Mouse (Mus musculus) liver, embryonic 12.5 days (tissue): ENCODE measurements around the gene Ola1. TPM values are rescaled to one million over a fixed set of nuclear protein-coding genes. Genes with fewer than 3 reads are reported as not detected.
A peak's percentile ranks its signal among the peaks of the same experiment; 100 is the strongest.

Experiments
- ATAC-seq: fragments of 200-750 bp; cut with Nextera tagmentation; 2 replicates; pipeline ENCODE4 v1.8.0; 2017; ENCODE audit warnings: moderate number of reproducible peaks, mild to moderate bottlenecking, moderate library complexity
- H3K27ac ChIP-seq: fragments of 300-500 bp; sonication (generic); 2 replicates; pipeline ENCODE4 v1.5.1; 2016; ENCODE audit warnings: mild to moderate bottlenecking
- H3K27me3 ChIP-seq: fragments of 300-500 bp; sonication (generic); replicated peaks from 2 replicates; pipeline ENCODE4 v1.6.1; 2016; ENCODE audit warnings: mild to moderate bottlenecking, moderate library complexity
- H3K36me3 ChIP-seq: fragments of 300-500 bp; sonication (generic); 2 replicates; pipeline ENCODE4 v1.6.1; 2016; ENCODE audit warnings: mild to moderate bottlenecking, moderate library complexity
- H3K4me1 ChIP-seq: fragments of 300-500 bp; sonication (generic); 2 replicates; pipeline ENCODE4 v1.6.1; 2016
- H3K4me2 ChIP-seq: fragments of 300-500 bp; sonication (generic); 2 replicates; pipeline ENCODE4 v1.6.1; 2016; ENCODE audit warnings: mild to moderate bottlenecking, moderate library complexity
- H3K4me3 ChIP-seq: fragments of 300-500 bp; sonication (generic); 2 replicates; pipeline ENCODE4 v1.5.1; 2016; ENCODE audit warnings: mild to moderate bottlenecking, moderate library complexity
- H3K9ac ChIP-seq: fragments of 300-500 bp; sonication (generic); 2 replicates; pipeline ENCODE4 v1.6.1; 2016; ENCODE audit warnings: mild to moderate bottlenecking, moderate library complexity
- H3K9me3 ChIP-seq: fragments of 300-500 bp; sonication (generic); replicated peaks from 2 replicates; pipeline ENCODE4 v1.6.1; 2016; ENCODE audit warnings: mild to moderate bottlenecking, moderate library complexity
- WGBS: fragments of 180-500 bp; shearing (Covaris S2); methylation state at CpG from one replicate; pipeline ENCODE4 v1.1.7; 2016; ENCODE audit not compliant: insufficient replicate concordance; 5-methylcytosine and 5-hydroxymethylcytosine counted together
- polyA plus RNA-seq: library from polyadenylated mRNA; unstranded; fragments of >200 nt; fragmentation: Nextera tagmentation; extraction: Ambion mirVana; gene quantifications from 2 replicates; pipeline ENCODE4 v1.2.1, GENCODE M21; 2016

The Ola1 gene
- polyA plus RNA-seq, 1 experiment from 2014 or later, result 72.7 TPM

GRCm38 (mm10) chr2:73142832-73143470 lies 75.8 kb downstream of the Ola1 start:
- 71% methylated on average over 7 of the region's 7 CpGs for WGBS
- H3K36me3 ChIP-seq, result peaks cover 11% of the 10 kb centered on the region
- no peak overlapping the region for H3K27ac ChIP-seq
- H3K9me3 ChIP-seq, result no peaks in the 10 kb centered on the region
- no peak overlapping the region for H3K4me2 ChIP-seq
- no peaks in the 10 kb centered on the region for H3K27me3 ChIP-seq
- no peak for ATAC-seq
- no peak overlapping the region for H3K9ac ChIP-seq
- H3K4me3 ChIP-seq, result no peak overlapping the region
- no peaks in the 10 kb centered on the region for H3K4me1 ChIP-seq

- peak; percentile 76 for ATAC-seq
- H3K9me3 ChIP-seq, result no peaks in the 10 kb centered on the region
- H3K27ac ChIP-seq, result no peak overlapping the region
- peaks cover 10% of the 10 kb centered on the region for H3K4me1 ChIP-seq
- H3K27me3 ChIP-seq, result no peaks in the 10 kb centered on the region
- H3K4me2 ChIP-seq, result no peak overlapping the region
- no peak overlapping the region for H3K4me3 ChIP-seq
- 73% methylated on average over 2 of the region's 2 CpGs for WGBS
- H3K9ac ChIP-seq, result no peak overlapping the region
- H3K36me3 ChIP-seq, result peaks cover 9% of the 10 kb centered on the region; the same call in 1 of the 2 replicates
Measured at GRCm38 (mm10) chr2:73132897-73133296, 85.8 kb downstream of the Ola1 start.

DNA sequence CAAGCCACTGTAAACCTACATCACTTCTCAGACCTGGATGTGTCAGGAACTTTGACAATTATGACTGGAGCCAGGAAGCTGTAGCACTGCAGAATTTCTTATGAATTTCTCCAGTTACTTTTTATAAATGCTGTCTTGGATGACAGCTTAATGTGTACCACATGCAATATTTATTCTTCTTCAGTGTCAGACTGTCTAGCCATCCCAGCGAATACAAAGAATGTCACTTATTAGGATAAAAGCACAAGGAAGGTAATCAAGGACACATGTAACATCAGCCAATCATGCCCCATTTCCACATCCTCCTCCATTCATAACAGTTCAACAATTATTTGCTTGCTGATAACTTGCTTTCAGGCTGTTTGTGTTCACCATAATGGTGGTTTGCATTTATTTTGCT lies 91.0 kb downstream of the Ola1 start:
- Histone ChIP-seq H3K27me3 (no peaks in the 10 kb centered on the region), H3K27ac (no peak overlapping the region), H3K4me3 (no peak overlapping the region), H3K9me3 (no peaks in the 10 kb centered on the region), H3K9ac (no peak overlapping the region), H3K4me2 (no peak overlapping the region), H3K4me1 (peaks cover under 1% of the 10 kb centered on the region), H3K36me3 (peaks cover 3% of the 10 kb centered on the region; the same call in 1 of the 2 replicates)
- 80% methylated on average over 1 of the region's 1 CpGs for WGBS
- ATAC-seq, result no peak

GRCm38 (mm10) chr2:73118781-73119180 lies 99.9 kb downstream of the Ola1 start:
- ATAC-seq, result no peak
- Histone ChIP-seq H3K4me3 (no peak overlapping the region), H3K9ac (no peak overlapping the region), H3K27me3 (no peaks in the 10 kb centered on the region), H3K9me3 (no peaks in the 10 kb centered on the region), H3K4me1 (no peaks in the 10 kb centered on the region), H3K36me3 (no peaks in the 10 kb centered on the region), H3K4me2 (no peak overlapping the region), H3K27ac (no peak overlapping the region)
- WGBS, result 81% methylated on average over 2 of the region's 2 CpGs

DNA sequence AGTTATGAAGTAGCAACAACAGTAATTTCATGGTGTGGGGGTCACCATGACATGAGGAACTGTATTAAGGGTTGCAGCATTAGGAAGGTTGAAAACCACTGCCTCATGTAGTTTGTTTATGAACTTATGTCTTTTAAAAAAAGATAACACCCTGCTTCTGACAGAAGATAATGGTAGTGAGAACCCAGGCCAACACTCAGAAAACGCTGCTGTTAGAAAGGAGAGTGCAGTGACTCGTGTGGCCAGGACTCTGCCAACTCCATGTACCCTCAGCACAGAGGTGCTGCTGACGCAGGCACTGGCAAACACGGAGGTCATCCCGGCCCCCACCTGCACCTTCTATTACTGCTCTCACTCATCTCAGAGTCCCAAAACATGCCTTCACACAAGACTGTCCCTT lies 111.6 kb downstream of the Ola1 start:
- Histone ChIP-seq H3K27ac (no peak overlapping the region), H3K4me2 (no peak overlapping the region), H3K27me3 (no peaks in the 10 kb centered on the region), H3K4me1 (peaks cover 5% of the 10 kb centered on the region), H3K9me3 (no peaks in the 10 kb centered on the region), H3K4me3 (no peak overlapping the region), H3K36me3 (no peaks in the 10 kb centered on the region), H3K9ac (no peak overlapping the region)
- WGBS, result 80% methylated on average over 5 of the region's 5 CpGs
- 0 out of 2 replicates have a peak, but pooled peaks have one; percentile 18 for ATAC-seq

DNA sequence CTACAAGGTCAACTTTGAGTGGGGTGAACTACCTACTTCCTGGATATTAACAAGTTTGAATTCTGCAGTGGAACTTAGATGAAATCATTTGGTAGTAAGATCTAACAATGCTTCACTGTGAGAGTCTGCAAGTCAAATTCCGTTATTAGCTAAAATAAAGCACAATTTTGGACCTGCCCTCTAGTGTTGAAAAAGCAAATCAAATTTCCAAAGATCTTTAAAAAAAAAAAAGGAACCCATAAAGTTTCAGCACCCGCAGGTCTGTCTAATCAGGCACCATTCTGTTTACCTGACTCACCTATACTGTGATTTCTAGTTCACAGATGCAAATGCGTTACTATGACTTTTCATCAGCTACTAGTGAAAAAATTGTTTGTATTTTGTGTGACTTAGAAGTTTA lies 122.2 kb downstream of the Ola1 start:
- no peaks in the 10 kb centered on the region for H3K27me3 ChIP-seq
- H3K4me2 ChIP-seq, result no peak overlapping the region
- H3K9ac ChIP-seq, result no peak overlapping the region
- no peak for ATAC-seq
- no peak overlapping the region for H3K27ac ChIP-seq
- H3K9me3 ChIP-seq, result no peaks in the 10 kb centered on the region
- H3K4me1 ChIP-seq, result peaks cover 35% of the 10 kb centered on the region
- H3K4me3 ChIP-seq, result no peak overlapping the region
- peaks cover 12% of the 10 kb centered on the region; the same call in 1 of the 2 replicates for H3K36me3 ChIP-seq
- 87% methylated on average over 3 of the region's 3 CpGs for WGBS

- Histone ChIP-seq H3K9me3 (no peaks in the 10 kb centered on the region), H3K27me3 (no peaks in the 10 kb centered on the region), H3K4me3 (no peak overlapping the region), H3K4me2 (no peak overlapping the region), H3K9ac (no peak overlapping the region), H3K27ac (peak overlapping the region; percentile 4; the same call in 1 of the 2 replicates), H3K36me3 (peaks cover 12% of the 10 kb centered on the region; the same call in 1 of the 2 replicates), H3K4me1 (peaks cover 46% of the 10 kb centered on the region)
- no peak for ATAC-seq
- WGBS, result 72% methylated on average over 2 of the region's 2 CpGs
Measured at GRCm38 (mm10) chr2:73095300-73095699, 123.4 kb downstream of the Ola1 start.

- WGBS, result 43% methylated on average over 6 of the region's 6 CpGs
- no peaks in the 10 kb centered on the region for H3K9me3 ChIP-seq
- H3K4me3 ChIP-seq, result no peak overlapping the region
- H3K27ac ChIP-seq, result peak overlapping the region; percentile 96
- H3K27me3 ChIP-seq, result no peaks in the 10 kb centered on the region
- H3K4me1 ChIP-seq, result peaks cover 58% of the 10 kb centered on the region
- H3K36me3 ChIP-seq, result peaks cover 12% of the 10 kb centered on the region; the same call in 1 of the 2 replicates
- ATAC-seq, result peak; percentile 99
- peak overlapping the region; percentile 54 for H3K4me2 ChIP-seq
- H3K9ac ChIP-seq, result peak overlapping the region; percentile 43; the same call in 1 of the 2 replicates
Measured at GRCm38 (mm10) chr2:73093032-73093431, 125.7 kb downstream of the Ola1 start.

DNA sequence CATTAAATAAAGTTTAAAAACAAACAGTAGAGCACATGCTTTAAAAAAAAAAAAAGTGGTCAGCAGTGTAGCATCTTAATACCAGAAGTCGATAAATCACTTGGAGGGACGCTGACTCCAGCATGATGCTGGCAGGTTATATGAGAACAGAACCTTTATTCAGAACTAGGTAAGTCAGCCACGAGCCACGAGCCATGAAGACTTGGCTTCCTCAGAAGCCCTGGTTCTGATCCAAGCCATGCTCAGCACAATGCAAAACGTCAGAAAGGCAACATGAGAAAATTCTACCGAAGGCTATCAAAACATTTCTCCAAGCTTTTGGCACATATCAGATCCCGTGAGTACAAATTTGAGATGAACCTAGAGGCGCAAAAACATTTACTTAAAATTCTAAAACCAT lies 127.4 kb downstream of the Ola1 start:
- Histone ChIP-seq H3K9ac (no peak overlapping the region), H3K27ac (peak overlapping the region; percentile 96), H3K4me1 (peaks cover 58% of the 10 kb centered on the region), H3K9me3 (no peaks in the 10 kb centered on the region), H3K4me3 (no peak overlapping the region), H3K36me3 (peaks cover 6% of the 10 kb centered on the region; the same call in 1 of the 2 replicates), H3K4me2 (no peak overlapping the region), H3K27me3 (no peaks in the 10 kb centered on the region)
- 89% methylated on average over 8 of the region's 8 CpGs for WGBS
- no peak for ATAC-seq

- no peak for ATAC-seq
- Histone ChIP-seq H3K27ac (no peak overlapping the region), H3K9me3 (no peaks in the 10 kb centered on the region)
Measured at GRCm38 (mm10) chr2:73087641-73088040, 131.1 kb downstream of the Ola1 start.

DNA sequence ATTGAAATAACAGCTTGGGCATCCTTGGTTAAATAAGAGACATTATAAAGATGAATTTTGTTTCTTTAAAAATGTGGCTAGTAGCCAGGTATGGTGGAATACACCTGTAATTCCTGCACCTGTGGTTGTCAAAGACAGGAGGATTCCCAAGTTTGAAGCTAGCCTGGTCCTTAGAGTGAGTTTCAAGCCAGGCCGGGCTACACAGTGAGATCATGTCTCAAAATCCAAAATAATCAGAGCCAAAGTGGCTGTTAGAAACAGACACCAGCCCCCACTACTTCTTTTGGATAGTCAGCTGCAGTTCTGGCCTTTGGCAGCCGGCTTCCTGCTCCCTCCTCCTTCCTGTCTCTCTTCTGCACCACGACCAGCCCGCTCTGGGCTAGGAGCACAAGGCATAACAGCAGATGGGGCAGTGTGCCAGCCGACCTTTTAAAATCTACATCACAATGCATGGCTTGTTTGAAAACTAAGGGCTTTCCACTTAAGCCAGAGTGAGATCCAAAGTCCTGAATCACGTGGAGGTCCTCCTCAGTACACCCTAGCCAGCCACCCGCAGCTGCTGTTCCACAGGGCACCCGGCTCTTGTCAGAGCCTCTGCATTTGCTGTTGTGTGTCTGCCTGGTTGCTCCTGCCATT lies 132.9 kb downstream of the Ola1 start:
- Histone ChIP-seq H3K4me3 (no peak overlapping the region), H3K36me3 (no peaks in the 10 kb centered on the region), H3K27me3 (no peaks in the 10 kb centered on the region), H3K9me3 (no peaks in the 10 kb centered on the region), H3K4me1 (peaks cover 29% of the 10 kb centered on the region), H3K4me2 (no peak overlapping the region), H3K9ac (no peak overlapping the region), H3K27ac (no peak overlapping the region)
- WGBS, result 40% methylated on average over 8 of the region's 8 CpGs
- ATAC-seq, result no peak

More at GRCm38 (mm10) chr2:73087641-73088040, 131.1 kb downstream of the Ola1 start:
- H3K4me1 ChIP-seq, result peaks cover 40% of the 10 kb centered on the region
- H3K27me3 ChIP-seq, result no peaks in the 10 kb centered on the region
- no peak overlapping the region for H3K4me3 ChIP-seq
- peaks cover 3% of the 10 kb centered on the region; the same call in 1 of the 2 replicates for H3K36me3 ChIP-seq
- WGBS, result 64% methylated on average over 3 of the region's 3 CpGs
- no peak overlapping the region for H3K9ac ChIP-seq
- no peak overlapping the region for H3K4me2 ChIP-seq

DNA sequence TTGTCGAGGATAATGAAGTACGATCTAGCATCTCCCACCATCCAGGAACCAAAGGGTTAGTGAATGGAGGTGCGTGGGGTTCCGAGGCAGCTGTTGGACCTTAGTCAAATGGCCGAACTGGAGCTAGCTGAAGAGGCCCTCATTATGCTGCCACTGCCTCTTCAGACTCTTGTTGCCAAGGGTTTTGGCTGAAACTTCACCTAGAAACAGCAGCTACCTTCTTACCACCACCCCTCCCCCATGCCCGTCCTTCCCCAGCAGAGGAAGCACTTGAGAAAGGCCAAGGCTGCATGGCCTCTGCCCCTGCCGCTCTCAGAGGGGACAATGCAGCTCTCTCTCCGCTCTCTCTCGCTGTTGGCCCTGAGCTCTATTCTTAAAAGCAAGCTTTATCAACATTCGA lies 136.2 kb downstream of the Ola1 start:
- no peak for ATAC-seq
- Histone ChIP-seq H3K36me3 (no peaks in the 10 kb centered on the region), H3K9me3 (no peaks in the 10 kb centered on the region), H3K4me3 (no peak overlapping the region), H3K4me1 (0 out of 2 replicates have a peak, but pooled peaks cover 6% of the 10 kb centered on the region), H3K4me2 (no peak overlapping the region), H3K27ac (no peak overlapping the region), H3K27me3 (peaks cover 19% of the 10 kb centered on the region), H3K9ac (no peak overlapping the region)
- 78% methylated on average over 10 of the region's 10 CpGs for WGBS
